8 mouse cellular contexts compared by ENCODE assay signal in genomic region chr5:65955343-65956143, GRCm38 (mm10). TPM values are rescaled to one million over a fixed set of nuclear protein-coding genes. Genes with fewer than 3 reads are reported as not detected.
A peak's percentile ranks its signal among the peaks of the same experiment; 100 is the strongest.
DNase-seq lines count a peak whose midpoint lies in the region; ATAC-seq and TF ChIP-seq lines count a peak whose summit lies in the region.

No protein-coding gene starts in this region.

- H3K27me3 ChIP-seq in forebrain, embryonic 12.5 days: no peaks in the 10 kb centered on the region
- no peaks in the 10 kb centered on the region for H3K27me3 ChIP-seq in heart, postnatal 0 days (ENCODE audit: control insufficient read depth, insufficient read depth, low read length)
- H3K27me3 ChIP-seq in liver, embryonic 14.5 days (ENCODE audit: control insufficient read depth, insufficient read depth, low read length): no peaks in the 10 kb centered on the region
- no peaks in the 10 kb centered on the region for H3K27me3 ChIP-seq in stomach, embryonic 15.5 days (replicated peaks)

- 44% methylated on average over 23 of the region's 23 CpGs for WGBS in forebrain, embryonic 12.5 days
- WGBS in heart, postnatal 0 days: 23% methylated on average over 23 of the region's 23 CpGs
- 34% methylated on average over 23 of the region's 23 CpGs for WGBS in liver, embryonic 14.5 days (ENCODE audit: insufficient replicate concordance)
- 37% methylated on average over 23 of the region's 23 CpGs for WGBS in stomach, embryonic 15.5 days

- H3K9ac ChIP-seq in forebrain, embryonic 12.5 days: no peak overlapping the region
- no peak overlapping the region; the same call in 1 of the 2 replicates for H3K9ac ChIP-seq in heart, postnatal 0 days (replicated peaks; ENCODE audit: low read depth, low read length)
- H3K9ac ChIP-seq in liver, embryonic 14.5 days (replicated peaks): no peak overlapping the region
- H3K9ac ChIP-seq in stomach, embryonic 15.5 days: no peak overlapping the region

- peak; percentile 78 for ATAC-seq in CD4-positive, CD25-positive, alpha-beta regulatory T cell, adult 4 months
- ATAC-seq in forebrain, embryonic 12.5 days (ENCODE audit: low FRiP score): peak; percentile 22; the same call in 1 of the 2 replicates
- peak; percentile 73 for ATAC-seq in heart, postnatal 0 days (ENCODE audit: insufficient read depth, low read depth)
- peak; percentile 28; the same call in 1 of the 2 replicates for ATAC-seq in liver, embryonic 14.5 days (ENCODE audit: insufficient read depth)
- peak; percentile 64 for ATAC-seq in stomach, embryonic 15.5 days (ENCODE audit: insufficient read depth, low FRiP score, low read depth)

- no peaks in the 10 kb centered on the region for H3K36me3 ChIP-seq in forebrain, embryonic 12.5 days (replicated peaks)
- no peaks in the 10 kb centered on the region for H3K36me3 ChIP-seq in heart, postnatal 0 days (replicated peaks; ENCODE audit: control insufficient read depth, insufficient read depth, low read length)
- H3K36me3 ChIP-seq in liver, embryonic 14.5 days (replicated peaks; ENCODE audit: control insufficient read depth, insufficient read depth, low read depth): no peaks in the 10 kb centered on the region
- H3K36me3 ChIP-seq in stomach, embryonic 15.5 days: no peaks in the 10 kb centered on the region

- no peak overlapping the region for H3K27ac ChIP-seq in brown adipose tissue, adult 24 weeks (replicated peaks; ENCODE audit: low read depth, low read length)
- peak overlapping the region; percentile 61 for H3K27ac ChIP-seq in forebrain, embryonic 12.5 days
- H3K27ac ChIP-seq in heart, postnatal 0 days (ENCODE audit: low read depth): peak overlapping the region; percentile 39; the same call in 1 of the 2 replicates
- H3K27ac ChIP-seq in liver, embryonic 14.5 days: no peak overlapping the region
- H3K27ac ChIP-seq in stomach, embryonic 15.5 days: no peak overlapping the region

- peak; percentile 83 for DNase-seq in heart, postnatal 0 days (ENCODE audit: low spot score)
- peak; percentile 76 to 92 for DNase-seq in kidney, postnatal 36 days
- peak; percentile 54 to 64 (median 55) for DNase-seq in liver, embryonic 14.5 days (ENCODE audit: low read depth in 3 of 3, low spot score in 3 of 3)
- DNase-seq in neural tube, embryonic 10.5 days (ENCODE audit: extremely low spot score, low spot score): peak; percentile 85

- no peaks in the 10 kb centered on the region for H3K4me1 ChIP-seq in brown adipose tissue, adult 24 weeks (ENCODE audit: control insufficient read depth, insufficient read depth, insufficient read length, low read length)
- peaks cover 18% of the 10 kb centered on the region for H3K4me1 ChIP-seq in forebrain, embryonic 12.5 days
- H3K4me1 ChIP-seq in heart, postnatal 0 days (ENCODE audit: control insufficient read depth, insufficient read depth): no peaks in the 10 kb centered on the region; the same call in 1 of the 2 replicates
- H3K4me1 ChIP-seq in liver, embryonic 14.5 days (replicated peaks; ENCODE audit: control insufficient read depth in 2 of 2, insufficient read depth in 2 of 2, low read length in 1 of 2): peaks cover 0 to 5% of the 10 kb centered on the region in 2 experiments; a peak in 2 of 4 replicates
- no peaks in the 10 kb centered on the region for H3K4me1 ChIP-seq in stomach, embryonic 15.5 days

- TF ChIP-seq EP300 in heart, postnatal 0 days (IDR thresholded peaks at IDR 0.05; ENCODE audit: low read depth): no peak
- no peak for TF ChIP-seq EP300 in liver, embryonic 14.5 days (IDR thresholded peaks at IDR 0.05; ENCODE audit: low read depth)

- peak overlapping the region; percentile 50 for H3K4me3 ChIP-seq in brown adipose tissue, adult 24 weeks (ENCODE audit: insufficient read depth, low read depth, low read length)
- H3K4me3 ChIP-seq in forebrain, embryonic 12.5 days (replicated peaks): peak overlapping the region; percentile 31
- peak overlapping the region; percentile 33 for H3K4me3 ChIP-seq in heart, postnatal 0 days (ENCODE audit: low read depth, low read length)
- peak overlapping the region; percentile 17 to 54 for H3K4me3 ChIP-seq in liver, embryonic 14.5 days (ENCODE audit: insufficient read depth in 1 of 2, low read depth in 2 of 2, low read length in 2 of 2)
- H3K4me3 ChIP-seq in stomach, embryonic 15.5 days (replicated peaks): peak overlapping the region; percentile 34

- peak; percentile 82 for TF ChIP-seq CTCF in heart, postnatal 0 days (IDR thresholded peaks at IDR 0.05; ENCODE audit: low read depth)
- TF ChIP-seq CTCF in liver, embryonic 14.5 days (IDR thresholded peaks at IDR 0.05; ENCODE audit: low read depth): peak; percentile 95

- peak overlapping the region; percentile 48 for H3K4me2 ChIP-seq in forebrain, embryonic 12.5 days
- peak overlapping the region; percentile 58 for H3K4me2 ChIP-seq in heart, postnatal 0 days (ENCODE audit: low read depth, low read length)
- H3K4me2 ChIP-seq in liver, embryonic 14.5 days (ENCODE audit: low read depth): peak overlapping the region; percentile 52
- H3K4me2 ChIP-seq in stomach, embryonic 15.5 days: peak overlapping the region; percentile 49

- no peaks in the 10 kb centered on the region for H3K9me3 ChIP-seq in forebrain, embryonic 12.5 days
- no peaks in the 10 kb centered on the region for H3K9me3 ChIP-seq in heart, postnatal 0 days (replicated peaks; ENCODE audit: control insufficient read depth, low read length)
- H3K9me3 ChIP-seq in liver, embryonic 14.5 days (ENCODE audit: control insufficient read depth, low read length): no peaks in the 10 kb centered on the region
- no peaks in the 10 kb centered on the region for H3K9me3 ChIP-seq in stomach, embryonic 15.5 days

RNA-seq across cellular contexts. Expression of gene Chrna9, which starts 20.8 kb away (rescaled TPM):
- polyA plus RNA-seq in CD4-positive, CD25-positive, alpha-beta regulatory T cell, adult 4 months (2017; shearing (Covaris generic)): 1 to 10 TPM; 2.0 to 2.1 TPM
- polyA plus RNA-seq in brown adipose tissue, adult 24 weeks (2012; ENCODE audit: insufficient read depth, insufficient read length, missing spikeins): not detected in 2 replicates
- polyA plus RNA-seq in forebrain, embryonic 12.5 days (2016; fragmentation: Nextera tagmentation; extraction: Ambion mirVana): not detected in 2 replicates
- 6.9 and 21.2 TPM in 2 replicates for total RNA-seq in heart, postnatal 0 days (2014; rRNA removed; ENCODE audit: low replicate concordance)
- polyA plus RNA-seq in heart, postnatal 0 days (2015; fragmentation: Nextera tagmentation; extraction: Ambion mirVana): not detected in 2 replicates
- polyA plus RNA-seq in liver, embryonic 14.5 days (2012; rRNA removed): not detected in 2 replicates
- not detected in 2 replicates for polyA plus RNA-seq in liver, embryonic 14.5 days (2014; fragmentation: Nextera tagmentation; extraction: Ambion mirVana)
- polyA plus RNA-seq in stomach, embryonic 15.5 days (2015; fragmentation: Nextera tagmentation; extraction: Ambion mirVana): not detected in 2 replicates

RNA-seq across cellular contexts. Expression of gene 9130230L23Rik, which starts 48.5 kb away (rescaled TPM):
- not detected for polyA plus RNA-seq in CD4-positive, CD25-positive, alpha-beta regulatory T cell, adult 4 months (2017; shearing (Covaris generic))
- not detected in 2 replicates for polyA plus RNA-seq in brown adipose tissue, adult 24 weeks (2012; ENCODE audit: insufficient read depth, insufficient read length, missing spikeins)
- 0.13 TPM in 1 of 2 replicates, not detected in the other for polyA plus RNA-seq in forebrain, embryonic 12.5 days (2016; fragmentation: Nextera tagmentation; extraction: Ambion mirVana)
- 0.08 TPM in 1 of 2 replicates, not detected in the other for total RNA-seq in heart, postnatal 0 days (2014; rRNA removed; ENCODE audit: low replicate concordance)
- 0.14 and 0.26 TPM in 2 replicates for polyA plus RNA-seq in heart, postnatal 0 days (2015; fragmentation: Nextera tagmentation; extraction: Ambion mirVana)
- polyA plus RNA-seq in liver, embryonic 14.5 days (2012; rRNA removed): 0.02 and 0.05 TPM in 2 replicates
- polyA plus RNA-seq in liver, embryonic 14.5 days (2014; fragmentation: Nextera tagmentation; extraction: Ambion mirVana): not detected in 2 replicates
- polyA plus RNA-seq in stomach, embryonic 15.5 days (2015; fragmentation: Nextera tagmentation; extraction: Ambion mirVana): 2.2 and 3.2 TPM in 2 replicates

Comparison
In these comparisons a context has a peak if more than half of its experiments do, and no peak if none do; other contexts are left out.
1. ATAC-seq: peak in every context shown above with its lines; median percentile 78 in CD4-positive, CD25-positive, alpha-beta regulatory T cell, adult 4 months; 73 in heart, postnatal 0 days; 64 in stomach, embryonic 15.5 days; 28 in liver, embryonic 14.5 days; 22 in forebrain, embryonic 12.5 days.
2. H3K27ac ChIP-seq: peak in forebrain, embryonic 12.5 days (single experiment) and heart, postnatal 0 days (single experiment); none in brown adipose tissue, adult 24 weeks (single experiment), liver, embryonic 14.5 days (single experiment) and stomach, embryonic 15.5 days (single experiment).
3. Peak in every context shown above with its lines, with median percentiles within 50 percentile points of each other: H3K4me3 ChIP-seq, H3K4me2 ChIP-seq and DNase-seq.